Mouse (Mus musculus) myocyte (in vitro differentiated cells): ENCODE data around the gene Olfr1195.
"Not testable (repeated sequence)": the region's sequence is repeated elsewhere in the genome, so short reads cannot be mapped to it uniquely, and the experiment has no call there.

Source experiments
- MAX ChIP-seq: IDR thresholded peaks from one replicate; pipeline ENCODE4 v1.6.1; 2011; ENCODE audit warnings: low read depth, mild to moderate bottlenecking, control low read depth
- MYOD1 ChIP-seq, 3 experiments: IDR thresholded peaks; one replicate each; pipeline ENCODE4 v1.6.1; 2011; ENCODE audit warnings: control low read depth in 2 of 3, low read depth in 2 of 3, mild to moderate bottlenecking in 2 of 3, moderate library complexity in 1 of 3; ENCODE audit not compliant: insufficient read length in 2 of 3, control insufficient read depth in 1 of 3
- POLR2A ChIP-seq: IDR thresholded peaks from one replicate; pipeline ENCODE4 v1.6.1; 2011; ENCODE audit warnings: low read depth, mild to moderate bottlenecking, control low read depth, moderate library complexity; ENCODE audit not compliant: insufficient read length
- REST ChIP-seq: IDR thresholded peaks from one replicate; pipeline ENCODE4 v1.6.1; 2011; ENCODE audit warnings: mild to moderate bottlenecking, control low read depth, moderate library complexity; ENCODE audit not compliant: insufficient read depth, insufficient read length
- TCF3 ChIP-seq: IDR thresholded peaks from one replicate; pipeline ENCODE4 v1.6.1; 2011; ENCODE audit warnings: low read depth, control low read depth; ENCODE audit not compliant: insufficient read length
- USF1 ChIP-seq: IDR thresholded peaks from one replicate; pipeline ENCODE4 v1.6.1; 2011; ENCODE audit warnings: low read depth, mild to moderate bottlenecking, control low read depth, moderate library complexity

DNA sequence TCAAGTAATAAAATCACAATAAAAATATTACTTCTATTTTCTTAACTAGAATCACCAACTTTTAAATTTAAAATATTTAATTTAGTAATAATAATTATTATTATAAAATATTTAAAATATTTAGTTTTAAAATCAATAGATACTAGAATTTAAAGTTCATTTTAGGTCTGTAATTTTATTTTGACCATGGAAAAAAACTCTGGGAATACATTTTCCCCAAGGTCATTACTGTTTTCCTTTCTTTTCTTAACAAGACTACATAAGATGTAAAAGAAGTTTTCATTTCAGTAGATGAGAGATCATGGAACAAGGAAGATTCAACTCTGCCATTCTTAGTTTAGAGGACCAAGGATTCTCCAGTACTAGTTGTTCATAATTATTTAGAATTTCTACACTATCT is 13.7 kb downstream of the Olfr1195 start, which contains the start of gene Olfr1193:
- not testable (repeated sequence) for TF ChIP-seq POLR2A; MAX; MYOD1 (IDR thresholded peaks at IDR 0.05; ENCODE audit: control insufficient read depth in 1 of 3, insufficient read length in 2 of 3, low read depth in 2 of 3); USF1; REST; TCF3
